Mouse (Mus musculus): ENCODE data around the gene Fmn2. TPM values are rescaled to one million over a fixed set of nuclear protein-coding genes. Genes with fewer than 3 reads are reported as not detected.

Gene Fmn2
- polyA plus RNA-seq, 1 experiment, result 0.17 TPM

- H3K4me1 ChIP-seq (ENCODE audit: control insufficient read depth, insufficient read depth, low read length), result no peaks in the 10 kb centered on the region
- H3K4me3 ChIP-seq (replicated peaks; ENCODE audit: extremely low read depth, low read depth, low read length), result no peak overlapping the region
- DNase-seq, result no peak
- 66% methylated on average over 8 of the region's 8 CpGs for WGBS
- TF ChIP-seq CTCF (IDR thresholded peaks at IDR 0.05; ENCODE audit: insufficient read depth, low read length), result no peak
- no peak for TF ChIP-seq POLR2A (IDR thresholded peaks at IDR 0.05; ENCODE audit: borderline replicate concordance, extremely low read depth, low read depth, low read length)
These were observed 173.0 kb downstream of the Fmn2 start for GRCm38 (mm10) chr1:174674586-174674985.

- TF ChIP-seq CTCF (IDR thresholded peaks at IDR 0.05; ENCODE audit: insufficient read depth, low read length) (no peak), POLR2A (IDR thresholded peaks at IDR 0.05; ENCODE audit: borderline replicate concordance, extremely low read depth, low read depth, low read length) (no peak)
- no peak for DNase-seq
- 54% methylated on average over 6 of the region's 6 CpGs for WGBS
- Histone ChIP-seq H3K4me1 (ENCODE audit: control insufficient read depth, insufficient read depth, low read length) (no peaks in the 10 kb centered on the region), H3K4me3 (replicated peaks; ENCODE audit: extremely low read depth, low read depth, low read length) (no peak overlapping the region)
These were observed 173.7 kb downstream of the Fmn2 start for GRCm38 (mm10) chr1:174675316-174675715.

- TF ChIP-seq POLR2A (IDR thresholded peaks at IDR 0.05; ENCODE audit: borderline replicate concordance, extremely low read depth, low read depth, low read length), result no peak
- TF ChIP-seq CTCF (IDR thresholded peaks at IDR 0.05; ENCODE audit: insufficient read depth, low read length), result no peak
- no peak for DNase-seq
- 64% methylated on average over 3 of the region's 3 CpGs for WGBS
- Histone ChIP-seq H3K4me3 (replicated peaks; ENCODE audit: extremely low read depth, low read depth, low read length) (no peak overlapping the region), H3K4me1 (ENCODE audit: control insufficient read depth, insufficient read depth, low read length) (no peaks in the 10 kb centered on the region)
These were observed 174.6 kb downstream of the Fmn2 start for GRCm38 (mm10) chr1:174676187-174676586.

- DNase-seq, result no peak
- TF ChIP-seq CTCF (IDR thresholded peaks at IDR 0.05; ENCODE audit: insufficient read depth, low read length) (no peak), POLR2A (IDR thresholded peaks at IDR 0.05; ENCODE audit: borderline replicate concordance, extremely low read depth, low read depth, low read length) (no peak)
- 27% methylated on average over 4 of the region's 4 CpGs for WGBS
- H3K4me1 ChIP-seq (ENCODE audit: control insufficient read depth, insufficient read depth, low read length), result no peaks in the 10 kb centered on the region
- no peak overlapping the region for H3K4me3 ChIP-seq (replicated peaks; ENCODE audit: extremely low read depth, low read depth, low read length)
These were observed 175.6 kb downstream of the Fmn2 start for GRCm38 (mm10) chr1:174677211-174677610.

GRCm38 (mm10) chr1:174689301-174689700 is 187.7 kb downstream of the Fmn2 start:
- TF ChIP-seq CTCF (IDR thresholded peaks at IDR 0.05; ENCODE audit: insufficient read depth, low read length), result no peak
- TF ChIP-seq POLR2A (IDR thresholded peaks at IDR 0.05; ENCODE audit: borderline replicate concordance, extremely low read depth, low read depth, low read length), result no peak
- H3K4me3 ChIP-seq (replicated peaks; ENCODE audit: extremely low read depth, low read depth, low read length), result no peak overlapping the region
- no peaks in the 10 kb centered on the region for H3K4me1 ChIP-seq (ENCODE audit: control insufficient read depth, insufficient read depth, low read length)
- DNase-seq, result no peak
- 55% methylated on average over 2 of the region's 2 CpGs for WGBS

GRCm38 (mm10) chr1:174700871-174701270 is 199.2 kb downstream of the Fmn2 start:
- 80% methylated on average over 5 of the region's 5 CpGs for WGBS
- DNase-seq, result no peak
- no peak for TF ChIP-seq CTCF (IDR thresholded peaks at IDR 0.05; ENCODE audit: insufficient read depth, low read length)
- no peak for TF ChIP-seq POLR2A (IDR thresholded peaks at IDR 0.05; ENCODE audit: borderline replicate concordance, extremely low read depth, low read depth, low read length)
- Histone ChIP-seq H3K4me3 (replicated peaks; ENCODE audit: extremely low read depth, low read depth, low read length) (no peak overlapping the region), H3K4me1 (ENCODE audit: control insufficient read depth, insufficient read depth, low read length) (no peaks in the 10 kb centered on the region; the same call in 1 of the 2 replicates)

- DNase-seq, result no peak
- 68% methylated on average over 5 of the region's 5 CpGs for WGBS
- Histone ChIP-seq H3K4me1 (ENCODE audit: control insufficient read depth, insufficient read depth, low read length) (no peaks in the 10 kb centered on the region; the same call in 1 of the 2 replicates), H3K4me3 (replicated peaks; ENCODE audit: extremely low read depth, low read depth, low read length) (no peak overlapping the region)
- TF ChIP-seq POLR2A (IDR thresholded peaks at IDR 0.05; ENCODE audit: borderline replicate concordance, extremely low read depth, low read depth, low read length), result no peak
- no peak for TF ChIP-seq CTCF (IDR thresholded peaks at IDR 0.05; ENCODE audit: insufficient read depth, low read length)
These were observed 200.2 kb downstream of the Fmn2 start for GRCm38 (mm10) chr1:174701835-174702234.

- no peak overlapping the region for H3K4me3 ChIP-seq (replicated peaks; ENCODE audit: extremely low read depth, low read depth, low read length)
- TF ChIP-seq POLR2A (IDR thresholded peaks at IDR 0.05; ENCODE audit: borderline replicate concordance, extremely low read depth, low read depth, low read length) (no peak), CTCF (IDR thresholded peaks at IDR 0.05; ENCODE audit: insufficient read depth, low read length) (no peak)
- WGBS, result 79% methylated on average over 1 of the region's 1 CpGs
- DNase-seq, result no peak
- H3K4me1 ChIP-seq (ENCODE audit: control insufficient read depth, insufficient read depth, low read length), result no peaks in the 10 kb centered on the region; the same call in 1 of the 2 replicates
These were observed 202.3 kb downstream of the Fmn2 start for GRCm38 (mm10) chr1:174703909-174704308.

GRCm38 (mm10) chr1:174719729-174720458 is 218.3 kb downstream of the Fmn2 start:
- Histone ChIP-seq H3K4me3 (replicated peaks; ENCODE audit: extremely low read depth, low read depth, low read length) (no peak overlapping the region), H3K4me1 (ENCODE audit: control insufficient read depth, insufficient read depth, low read length) (no peaks in the 10 kb centered on the region)
- DNase-seq, result no peak
- 92% methylated on average over 12 of the region's 12 CpGs for whole genome bisulfite sequencing
- TF ChIP-seq CTCF (IDR thresholded peaks at IDR 0.05; ENCODE audit: insufficient read depth, low read length), result no peak
- TF ChIP-seq POLR2A (IDR thresholded peaks at IDR 0.05; ENCODE audit: borderline replicate concordance, extremely low read depth, low read depth, low read length), result no peak

- Histone ChIP-seq H3K4me3 (replicated peaks; ENCODE audit: extremely low read depth, low read depth, low read length) (no peak overlapping the region), H3K4me1 (ENCODE audit: control insufficient read depth, insufficient read depth, low read length) (no peaks in the 10 kb centered on the region)
- no peak for DNase-seq
- no peak for TF ChIP-seq POLR2A (IDR thresholded peaks at IDR 0.05; ENCODE audit: borderline replicate concordance, extremely low read depth, low read depth, low read length)
- TF ChIP-seq CTCF (IDR thresholded peaks at IDR 0.05; ENCODE audit: insufficient read depth, low read length), result no peak
- WGBS, result 71% methylated on average over 3 of the region's 3 CpGs
These were observed 227.1 kb downstream of the Fmn2 start for GRCm38 (mm10) chr1:174728771-174729170.

All from lung, adult 2 months (tissue).